Mouse (Mus musculus): ENCODE results near the gene Herc2.

Herc2 gene

DNA sequence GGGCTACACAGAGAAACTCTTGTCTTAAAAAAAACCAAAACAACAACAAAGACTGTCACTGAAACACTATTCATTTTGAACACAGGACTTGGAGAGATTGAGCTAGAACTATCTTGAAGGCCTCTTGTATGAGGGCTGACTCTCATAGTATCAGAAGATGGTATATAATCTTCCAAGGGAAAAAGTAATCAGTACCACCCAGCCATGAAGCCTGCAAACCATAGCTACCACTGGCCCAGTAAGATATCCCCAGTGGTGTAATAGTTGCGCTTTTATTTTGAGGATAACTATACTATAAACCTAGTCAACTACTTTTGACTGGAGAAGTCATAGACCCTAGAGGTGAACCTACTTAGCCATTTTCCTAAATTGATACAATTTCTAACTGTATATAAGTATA lies 16.6 kb downstream of the Herc2 start:
- DNase-seq (ENCODE audit: low spot score in 2 of 2), result no peak

DNA sequence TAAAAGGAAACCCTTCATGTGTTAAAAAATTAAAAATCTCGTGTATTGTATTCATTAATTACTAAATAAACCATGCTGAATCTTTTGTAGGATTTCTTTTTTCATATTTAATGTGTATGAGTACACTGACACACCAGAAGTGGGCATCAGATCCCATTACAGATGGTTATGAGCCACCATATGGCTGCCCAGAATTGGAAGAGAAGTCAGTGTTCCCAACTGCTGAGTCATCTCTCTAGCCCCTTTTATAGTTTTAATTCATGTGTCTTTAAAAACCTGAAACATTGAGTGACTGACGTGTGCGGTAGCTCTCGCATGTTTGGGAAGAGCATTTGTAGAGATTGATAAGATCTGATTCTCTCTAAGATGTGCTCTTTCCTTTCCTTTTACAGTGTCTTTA lies 21.7 kb downstream of the Herc2 start:
- DNase-seq (ENCODE audit: low spot score in 2 of 2), result no peak

DNA sequence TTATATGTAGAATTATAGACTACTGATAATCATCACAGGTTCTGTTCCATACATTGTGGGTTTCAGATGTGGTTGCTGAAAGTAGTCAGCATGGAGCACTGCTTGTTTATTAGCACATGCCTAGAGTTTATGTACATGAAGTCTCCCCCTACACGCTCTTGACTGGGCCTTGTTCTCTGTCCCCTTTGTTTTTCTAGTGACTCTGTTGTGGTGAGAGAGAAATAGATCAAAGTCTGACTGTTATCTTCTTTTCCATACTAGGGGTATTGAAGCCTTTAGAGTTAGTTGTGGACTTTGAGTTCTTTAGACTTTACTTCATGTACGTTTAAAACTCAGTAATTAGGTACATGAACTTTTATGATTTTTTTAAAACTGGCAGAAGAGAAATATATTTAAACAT lies 33.0 kb downstream of the Herc2 start:
- no peak for DNase-seq (ENCODE audit: low spot score in 2 of 2)

DNA sequence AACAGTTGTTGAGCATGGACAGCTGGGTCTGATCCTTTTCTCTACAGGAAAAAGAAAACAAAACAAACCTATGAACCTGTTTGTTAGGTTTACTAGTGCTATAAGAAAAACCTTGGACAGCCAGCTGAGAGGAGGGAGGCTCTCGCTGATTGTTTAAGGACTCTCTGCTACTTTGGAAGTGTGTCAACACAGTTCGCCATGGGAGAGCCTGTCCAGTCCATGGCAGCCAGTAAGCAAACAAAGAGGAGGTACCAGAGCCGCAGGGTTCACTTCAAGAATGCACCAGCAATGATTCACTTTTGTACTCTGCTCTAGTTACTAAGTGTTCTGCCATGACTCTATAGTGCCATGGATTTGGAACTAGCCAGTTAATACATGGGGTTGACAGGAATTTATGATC lies 39.1 kb downstream of the Herc2 start:
- no peak for DNase-seq (ENCODE audit: low spot score in 2 of 2)

DNA sequence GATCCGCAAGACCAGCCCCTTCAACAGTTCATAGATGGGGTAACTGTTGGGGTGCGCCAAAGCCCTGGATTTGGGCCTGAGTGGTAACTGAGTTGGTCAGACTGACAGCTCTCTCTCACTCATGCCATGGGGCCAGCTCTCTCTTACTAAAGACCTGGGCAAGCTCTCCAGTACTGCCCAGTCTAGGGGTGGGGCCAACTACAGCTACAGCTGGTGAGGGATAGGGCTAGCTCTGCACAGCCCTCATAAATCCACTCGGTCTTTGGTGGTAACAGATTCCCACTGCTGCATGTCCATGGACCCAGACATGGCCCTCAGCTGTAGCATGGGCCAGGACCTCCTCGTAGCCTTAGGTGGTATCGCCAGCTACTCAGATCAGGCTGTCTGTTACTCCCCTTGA lies 41.4 kb downstream of the Herc2 start:
- DNase-seq (ENCODE audit: low spot score in 2 of 2), result no peak

DNA sequence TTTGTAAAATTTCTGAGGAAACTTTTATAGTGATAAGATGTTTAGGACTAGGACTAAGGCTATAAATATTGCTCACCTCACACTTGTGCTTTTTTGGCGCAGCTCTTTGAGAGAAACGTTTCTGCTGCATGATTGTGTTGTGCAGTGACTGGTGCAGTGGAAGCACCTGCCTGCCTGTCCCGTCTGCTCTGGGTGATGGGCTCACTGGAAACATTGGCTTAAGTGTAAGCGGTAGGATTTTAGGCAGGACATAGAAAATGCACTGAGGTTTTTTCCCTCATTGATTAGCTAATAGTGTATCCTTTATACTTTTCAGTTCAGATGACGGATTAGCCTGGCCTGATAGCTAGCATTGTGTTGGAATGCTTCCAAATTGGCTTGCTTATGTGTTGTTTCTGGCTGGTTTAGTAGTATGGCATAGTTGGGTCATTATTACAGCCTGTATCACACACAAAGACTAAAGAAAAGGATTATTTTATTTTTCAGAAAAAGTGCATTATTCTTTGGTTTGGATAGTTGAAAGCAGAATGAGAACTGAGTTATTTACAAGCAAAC lies 52.4 kb downstream of the Herc2 start:
- DNase-seq (ENCODE audit: low spot score in 2 of 2), result no peak

DNA sequence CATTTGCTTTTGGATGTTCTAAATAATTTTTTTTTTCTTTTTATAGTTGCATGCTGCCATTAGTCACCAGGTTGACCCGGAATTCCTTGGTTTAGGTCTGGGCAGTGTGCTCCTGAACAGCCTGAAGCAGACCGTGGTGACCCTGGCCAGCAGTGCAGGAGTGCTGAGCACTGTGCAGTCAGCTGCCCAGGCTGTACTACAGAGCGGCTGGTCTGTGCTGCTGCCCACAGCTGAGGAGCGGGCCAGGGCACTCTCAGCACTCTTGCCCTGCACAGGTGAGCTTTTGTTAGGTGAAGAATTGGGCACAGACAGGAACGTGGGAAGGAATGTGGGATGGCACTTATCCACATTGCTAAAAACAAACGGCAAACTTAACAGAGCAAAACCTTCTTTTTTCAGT lies 63.0 kb downstream of the Herc2 start:
- no peak for DNase-seq (ENCODE audit: low spot score in 2 of 2)

DNA sequence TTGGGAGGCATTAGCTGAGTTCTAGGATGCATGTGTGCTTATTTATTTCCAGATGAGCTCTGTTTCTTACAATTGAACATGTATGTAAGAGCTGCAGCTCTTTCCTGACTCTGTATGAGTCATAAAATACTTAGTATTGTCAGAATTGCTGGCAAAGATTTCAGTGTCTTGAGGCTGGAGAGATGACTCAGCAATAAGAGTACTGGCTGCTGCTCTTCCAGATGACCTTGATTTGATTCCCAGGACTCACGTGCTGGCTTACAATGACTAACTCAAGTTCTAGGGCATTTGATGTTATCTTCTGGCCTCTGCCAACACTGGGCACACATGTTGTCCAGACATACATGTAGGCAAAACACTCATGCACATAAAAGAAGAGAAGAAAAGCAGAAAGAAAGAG lies 64.2 kb downstream of the Herc2 start:
- no peak for DNase-seq (ENCODE audit: low spot score in 2 of 2)

DNA sequence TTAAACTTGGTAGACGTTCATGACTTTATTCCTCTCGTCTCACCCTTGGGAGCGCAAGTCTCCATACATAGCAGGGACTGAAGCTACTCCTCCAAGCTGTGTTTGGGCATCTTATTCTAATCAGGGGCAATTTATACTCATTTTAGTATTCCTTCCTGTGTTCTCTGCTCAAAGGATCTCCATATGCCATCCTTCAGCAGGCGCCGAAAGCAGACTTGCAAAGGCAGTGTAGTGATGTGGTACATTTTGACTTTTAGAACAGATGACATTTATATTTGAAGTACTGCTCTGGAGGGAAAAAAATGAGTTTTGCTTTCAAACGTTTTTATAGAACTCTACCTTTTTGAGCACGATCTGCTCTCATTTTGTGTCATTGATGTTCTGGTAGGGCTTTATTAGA lies 71.0 kb downstream of the Herc2 start:
- DNase-seq (ENCODE audit: low spot score in 2 of 2), result no peak

DNA sequence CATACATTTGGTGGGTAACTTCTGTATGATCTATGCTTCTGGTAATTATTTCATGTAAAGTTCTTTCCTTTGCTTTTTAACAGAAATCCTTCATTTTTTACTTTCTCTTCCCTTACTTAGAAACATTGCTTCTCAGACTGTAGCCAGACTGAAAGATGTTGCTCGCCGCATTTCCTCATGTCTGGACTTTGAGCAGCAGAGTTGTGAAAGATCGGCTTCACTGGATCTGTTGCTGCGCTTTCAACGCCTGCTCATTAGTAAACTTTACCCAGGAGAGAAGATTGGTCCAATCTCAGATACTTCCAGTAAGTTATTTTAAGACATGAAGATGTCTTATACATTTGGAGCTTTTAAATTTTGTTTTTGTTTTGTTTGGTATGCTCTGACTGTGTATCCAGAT lies 71.4 kb downstream of the Herc2 start:
- DNase-seq (ENCODE audit: low spot score in 2 of 2), result no peak

DNA sequence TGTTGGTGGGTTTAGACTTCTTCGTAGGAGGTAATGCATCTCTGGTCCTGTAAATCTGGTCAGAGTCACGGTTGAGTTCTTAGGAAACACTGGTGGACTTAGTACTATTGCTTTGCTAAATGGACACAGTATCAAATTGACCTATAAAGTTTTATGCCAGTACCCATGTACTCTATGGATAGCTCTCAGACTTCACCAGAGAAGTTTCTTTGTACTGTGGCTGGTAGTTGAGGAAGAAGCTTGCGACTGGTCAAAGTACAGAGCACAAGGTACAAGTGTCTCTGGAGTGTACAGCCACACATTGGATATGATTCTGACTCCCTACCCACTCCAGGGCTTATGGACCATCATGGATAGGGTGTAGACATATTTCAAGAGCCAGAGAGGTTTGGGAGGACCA lies 78.1 kb downstream of the Herc2 start:
- DNase-seq (ENCODE audit: low spot score in 2 of 2), result no peak

DNA sequence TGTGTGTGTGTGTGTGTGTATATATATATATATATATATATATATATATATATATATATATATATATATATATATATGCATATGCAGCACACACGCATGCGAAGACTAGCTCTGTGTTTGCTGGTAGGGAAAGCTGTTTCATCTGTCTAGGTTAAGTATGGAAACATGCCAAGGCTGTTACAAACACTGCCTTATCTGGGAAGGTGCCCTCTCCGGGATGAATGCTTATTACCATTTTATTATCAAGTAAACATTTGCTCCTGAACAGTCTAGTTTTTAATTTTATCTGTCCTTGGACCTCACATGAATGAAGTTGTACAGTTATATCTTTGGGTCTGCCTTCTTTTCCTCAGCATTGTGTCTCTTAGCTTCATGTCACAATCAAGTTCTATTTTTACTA lies 79.6 kb downstream of the Herc2 start:
- no peak for DNase-seq (ENCODE audit: low spot score in 2 of 2)

DNA sequence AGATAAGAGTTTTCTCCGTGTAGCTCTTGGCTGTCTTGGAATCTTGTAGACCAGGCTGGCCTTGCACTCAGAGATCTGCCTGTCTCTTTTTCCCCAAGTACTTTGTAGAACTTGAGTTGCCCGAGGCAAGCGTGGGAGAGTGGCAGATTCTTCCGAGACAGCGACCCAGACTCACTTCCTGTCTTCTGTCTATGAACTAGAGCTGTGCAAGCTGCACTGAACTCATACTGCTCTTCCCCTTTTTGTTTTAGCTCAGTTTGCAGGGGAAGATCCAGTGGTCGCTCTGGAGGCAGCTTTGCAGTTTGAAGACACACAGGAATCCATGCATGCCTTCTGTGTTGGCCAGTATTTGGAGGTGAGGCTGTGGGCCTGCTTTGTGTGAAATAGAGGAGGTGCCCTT lies 81.6 kb downstream of the Herc2 start:
- no peak for DNase-seq (ENCODE audit: low spot score in 2 of 2)

DNA sequence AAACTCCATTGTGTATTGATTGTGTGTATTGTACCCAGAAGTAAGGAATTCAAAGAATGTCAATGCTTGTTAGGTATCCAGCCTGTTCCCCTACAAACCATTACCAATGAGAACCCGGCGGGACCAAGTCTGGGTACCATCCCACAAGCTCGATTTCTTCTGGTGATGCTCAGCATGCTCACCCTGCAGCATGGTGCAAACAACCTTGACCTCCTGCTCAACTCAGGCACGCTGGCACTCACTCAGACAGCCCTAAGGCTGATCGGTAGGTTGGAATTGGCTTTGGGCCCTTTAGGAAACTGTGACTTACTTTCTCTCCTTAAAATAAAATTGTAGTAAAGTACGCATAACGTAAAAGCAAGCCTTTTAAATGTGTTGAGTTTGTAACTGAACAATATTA lies 88.7 kb downstream of the Herc2 start:
- no peak for DNase-seq (ENCODE audit: low spot score in 2 of 2)

DNA sequence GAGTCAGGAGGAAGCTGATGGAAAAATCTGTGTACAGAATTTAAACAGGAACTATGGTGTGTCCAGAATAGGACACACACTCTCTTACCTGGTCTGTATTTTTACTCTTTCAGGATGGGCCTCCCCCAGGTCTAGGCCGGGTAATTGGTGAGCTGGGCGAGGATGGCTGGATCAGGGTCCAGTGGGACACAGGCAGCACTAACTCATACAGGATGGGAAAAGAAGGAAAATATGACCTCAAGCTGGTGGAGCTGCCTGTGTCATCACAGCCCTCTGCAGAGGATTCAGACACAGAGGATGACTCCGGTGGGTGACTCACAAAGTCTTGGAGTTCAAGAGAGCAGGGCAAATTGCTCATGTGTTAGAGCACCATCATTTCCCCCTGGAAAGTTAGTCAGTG lies 96.4 kb downstream of the Herc2 start:
- DNase-seq (ENCODE audit: low spot score in 2 of 2), result no peak

DNA sequence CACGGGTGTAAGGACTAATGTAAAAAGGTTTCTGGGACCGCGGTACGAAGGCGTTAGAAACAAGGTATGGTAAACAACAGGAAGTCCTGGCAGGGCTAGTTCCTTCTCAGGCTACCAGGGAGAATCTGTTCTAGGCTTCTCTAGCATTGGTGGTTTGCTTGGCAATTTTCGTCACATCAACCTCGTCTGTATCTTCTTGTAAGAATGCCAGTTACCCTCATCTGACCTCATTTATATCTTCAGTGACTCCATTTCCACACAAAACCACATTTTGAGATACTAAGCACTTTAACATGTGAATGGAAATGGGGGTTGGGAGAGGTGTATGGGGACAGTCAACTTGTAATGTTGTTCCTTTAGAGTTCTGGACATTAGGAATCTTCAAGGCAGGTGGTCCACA lies 98.9 kb downstream of the Herc2 start:
- no peak for DNase-seq (ENCODE audit: low spot score in 2 of 2)

DNA sequence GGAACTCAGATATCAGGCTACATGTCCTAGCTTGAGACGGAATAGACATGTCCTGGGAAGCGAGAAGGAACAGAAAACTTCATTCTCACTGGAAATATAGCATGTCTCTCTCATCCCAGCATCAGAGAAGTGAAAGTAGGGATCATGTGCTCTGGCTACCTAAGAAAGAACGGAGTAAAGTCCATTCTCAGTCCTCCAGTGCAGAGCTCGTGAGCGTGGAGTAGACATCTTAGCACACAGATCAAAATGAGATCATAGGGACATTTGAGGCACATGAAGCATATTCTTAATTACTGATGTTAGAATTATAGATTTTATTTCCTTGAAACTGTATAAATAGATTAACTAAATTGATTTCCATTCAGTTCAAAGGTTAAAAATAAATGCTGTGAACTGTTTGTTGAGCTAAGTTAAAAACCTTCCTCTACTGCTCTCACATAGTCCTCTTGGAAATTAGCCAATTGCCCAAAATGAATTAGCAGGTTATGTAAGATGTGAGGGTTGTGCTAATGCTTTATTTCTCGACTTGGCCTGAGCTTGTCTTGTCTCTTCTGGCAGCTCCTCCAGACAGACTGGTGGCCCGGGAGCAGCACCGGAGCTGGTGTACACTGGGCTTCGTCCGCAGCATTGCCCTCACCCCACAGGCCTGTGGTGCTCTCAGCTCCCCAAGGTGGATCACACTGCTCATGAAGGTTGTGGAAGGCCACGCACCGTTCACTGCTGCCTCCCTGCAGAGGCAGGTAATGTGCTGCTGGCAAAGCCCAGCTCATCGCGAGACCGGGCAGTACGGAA lies 102.1 kb downstream of the Herc2 start:
- no peak for DNase-seq (ENCODE audit: low spot score in 2 of 2)

DNA sequence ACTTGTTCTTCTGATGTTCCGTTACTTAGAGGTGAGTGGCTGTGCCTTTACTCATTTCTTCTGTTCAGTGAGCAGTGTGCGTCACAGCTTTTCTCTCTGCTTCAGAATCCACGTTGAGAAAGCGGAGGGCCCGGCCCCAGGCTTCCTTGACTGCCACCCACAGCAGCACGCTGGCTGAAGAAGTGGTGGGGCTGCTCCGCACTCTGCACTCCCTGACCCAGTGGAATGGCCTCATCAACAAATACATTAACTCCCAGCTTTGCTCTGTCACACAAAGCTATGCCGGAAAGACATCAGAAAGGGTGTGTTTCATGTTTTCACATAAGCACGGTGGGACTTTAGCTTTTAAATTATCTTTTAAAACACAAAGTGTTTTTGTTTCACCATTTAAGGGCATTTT lies 103.2 kb downstream of the Herc2 start:
- no peak for DNase-seq (ENCODE audit: low spot score in 2 of 2)

DNA sequence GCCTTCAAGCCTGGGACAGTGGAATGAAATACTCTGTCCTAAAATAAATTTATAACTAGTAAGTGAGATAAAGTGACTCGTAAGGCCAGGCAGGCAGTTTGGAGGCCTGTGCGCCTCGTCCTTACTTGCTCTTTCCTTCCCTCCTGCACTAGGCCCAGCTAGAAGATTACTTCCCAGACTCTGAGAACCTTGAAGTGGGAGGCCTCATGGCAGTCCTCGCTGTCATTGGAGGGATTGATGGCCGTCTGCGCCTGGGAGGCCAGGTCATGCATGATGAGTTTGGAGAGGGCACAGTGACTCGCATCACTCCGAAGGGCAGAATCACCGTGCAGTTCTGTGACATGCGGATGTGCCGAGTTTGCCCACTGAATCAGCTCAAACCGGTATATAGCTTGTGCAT lies 103.6 kb downstream of the Herc2 start:
- DNase-seq (ENCODE audit: low spot score in 2 of 2), result no peak

DNA sequence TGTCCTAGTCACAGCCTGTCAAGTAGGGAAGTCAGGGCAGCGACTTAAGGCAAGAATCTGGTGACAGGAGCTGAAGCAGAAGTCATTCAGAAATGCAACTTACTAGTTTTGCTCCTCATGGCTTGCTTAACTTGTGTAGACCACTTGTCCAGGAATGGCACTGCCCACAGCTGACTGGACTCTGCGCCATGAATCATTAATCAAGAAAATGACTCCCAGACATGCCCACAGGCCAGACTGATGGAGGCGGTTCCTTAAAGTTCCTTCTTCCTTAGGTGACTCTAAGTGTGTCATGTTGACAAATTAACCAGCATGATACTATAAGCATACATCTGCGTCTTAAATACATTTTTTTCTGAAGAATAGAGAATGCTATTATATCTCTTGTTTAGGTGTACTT lies 113.3 kb downstream of the Herc2 start:
- DNase-seq (ENCODE audit: low spot score in 2 of 2), result no peak

DNA sequence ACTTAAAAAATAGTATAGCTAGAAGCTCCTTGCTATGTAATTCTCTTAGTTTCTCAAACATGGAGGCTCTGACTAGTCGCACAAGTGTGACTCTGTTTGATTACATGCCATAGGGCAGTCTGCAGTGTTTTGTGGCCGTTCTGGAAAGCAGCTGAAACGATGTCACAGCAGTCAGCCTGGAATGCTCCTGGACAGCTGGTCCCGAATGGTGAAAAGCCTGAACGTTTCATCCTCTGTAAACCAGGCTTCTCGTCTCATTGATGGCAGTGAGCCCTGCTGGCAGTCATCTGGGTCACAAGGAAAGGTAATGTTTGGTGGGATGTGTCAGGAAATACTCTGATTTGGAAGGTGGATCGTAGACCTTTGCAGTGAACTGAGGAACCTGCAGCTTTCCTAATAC lies 118.7 kb downstream of the Herc2 start:
- no peak for DNase-seq (ENCODE audit: low spot score in 2 of 2)

DNA sequence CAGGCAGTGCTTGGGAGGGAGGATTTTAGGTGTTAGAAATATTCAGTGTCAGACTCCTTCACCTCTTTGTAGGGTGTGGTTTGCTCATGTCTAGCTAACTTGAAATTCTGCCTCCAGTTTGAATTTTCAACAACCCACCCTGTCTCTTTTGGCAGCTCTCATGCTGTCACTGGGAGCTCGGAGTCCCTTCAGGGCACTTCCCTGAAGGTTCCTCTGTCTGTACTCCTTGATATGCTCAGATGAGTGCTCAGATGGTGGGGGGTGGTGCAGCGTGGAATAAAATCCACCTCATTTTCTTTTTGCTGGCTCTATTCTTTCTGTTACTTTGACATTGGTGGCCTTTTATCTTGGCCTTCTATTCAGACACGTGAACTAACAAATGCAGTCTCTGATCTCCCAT lies 127.4 kb downstream of the Herc2 start:
- no peak for DNase-seq (ENCODE audit: low spot score in 2 of 2)

DNA sequence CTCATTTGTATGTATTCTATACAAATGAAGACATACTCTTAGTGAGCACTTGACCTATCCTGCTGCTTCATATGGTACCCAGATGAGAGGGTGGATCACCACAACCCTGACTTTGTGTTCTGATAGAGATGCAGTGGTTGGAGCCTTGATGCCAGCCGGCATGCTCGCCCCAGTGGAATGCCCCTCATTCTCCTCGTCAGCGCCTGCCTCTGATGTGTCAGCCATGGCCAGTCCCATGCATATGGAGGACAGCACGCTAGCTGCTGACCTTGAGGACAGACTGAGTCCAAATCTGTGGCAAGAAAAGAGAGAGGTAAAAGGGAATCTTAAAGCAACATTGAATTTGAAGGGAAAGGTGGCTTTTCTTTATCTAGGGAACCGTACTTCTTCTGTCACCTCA lies 141.0 kb downstream of the Herc2 start:
- no peak for DNase-seq (ENCODE audit: low spot score in 2 of 2)

DNA sequence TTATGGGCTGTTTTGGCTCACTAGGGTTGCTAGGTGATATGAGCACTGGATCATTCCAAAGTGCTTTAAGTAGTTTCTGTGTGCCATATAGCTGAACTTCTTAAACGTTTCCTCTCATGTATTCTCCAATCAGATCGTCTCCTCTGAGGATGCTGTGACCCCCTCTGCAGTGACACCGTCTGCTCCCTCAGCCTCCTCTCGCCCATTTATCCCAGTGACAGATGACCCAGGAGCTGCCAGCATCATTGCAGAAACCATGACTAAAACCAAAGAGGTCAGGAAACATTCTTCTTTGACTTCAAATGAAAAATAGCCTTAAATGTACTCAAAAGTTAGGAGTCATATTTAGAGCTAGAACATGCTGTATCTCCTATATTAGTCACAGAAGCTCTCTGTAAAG lies 141.7 kb downstream of the Herc2 start:
- no peak for DNase-seq (ENCODE audit: low spot score in 2 of 2)

Measured in thymus, postnatal 10 days (tissue).